Mouse (Mus musculus): Measurements from ENCODE around the gene Acvr1. TPM values are rescaled to one million over a fixed set of nuclear protein-coding genes. Genes with fewer than 3 reads are reported as not detected.

Gene Acvr1
- polyA plus RNA-seq, 1 experiment from 2014 or later: 7.5 TPM

- Histone ChIP-seq H3K36me3 (replicated peaks; ENCODE audit: control insufficient read depth, insufficient read depth) (no peaks in the 10 kb centered on the region), H3K9ac (no peak overlapping the region), H3K4me1 (replicated peaks; ENCODE audit: control insufficient read depth, insufficient read depth, low read length) (peaks cover 13% of the 10 kb centered on the region), H3K27me3 (ENCODE audit: control insufficient read depth, insufficient read depth, low read length) (peaks cover 31% of the 10 kb centered on the region), H3K4me2 (replicated peaks) (no peak overlapping the region), H3K27ac (no peak overlapping the region), H3K4me3 (replicated peaks; ENCODE audit: low read length) (no peak overlapping the region), H3K9me3 (ENCODE audit: control insufficient read depth, low read length) (no peaks in the 10 kb centered on the region)
- ATAC-seq (ENCODE audit: low FRiP score): no peak
- 90% methylated on average over 3 of the region's 3 CpGs for WGBS
- no peak for DNase-seq (ENCODE audit: low spot score)
Observed at GRCm38 (mm10) chr2:58354389-58354788, 212.6 kb downstream of the Acvr1 start.

- Histone ChIP-seq H3K9ac (no peak overlapping the region), H3K4me2 (replicated peaks) (no peak overlapping the region), H3K27me3 (ENCODE audit: control insufficient read depth, insufficient read depth, low read length) (peaks cover 26% of the 10 kb centered on the region), H3K4me1 (replicated peaks; ENCODE audit: control insufficient read depth, insufficient read depth, low read length) (peaks cover 12% of the 10 kb centered on the region), H3K4me3 (replicated peaks; ENCODE audit: low read length) (no peak overlapping the region), H3K27ac (no peak overlapping the region), H3K36me3 (replicated peaks; ENCODE audit: control insufficient read depth, insufficient read depth) (no peaks in the 10 kb centered on the region), H3K9me3 (ENCODE audit: control insufficient read depth, low read length) (no peaks in the 10 kb centered on the region)
- WGBS: 74% methylated on average over 5 of the region's 5 CpGs
- no peak for DNase-seq (ENCODE audit: low spot score)
- ATAC-seq (ENCODE audit: low FRiP score): no peak
Observed at GRCm38 (mm10) chr2:58352846-58353245, 214.1 kb downstream of the Acvr1 start.

DNA sequence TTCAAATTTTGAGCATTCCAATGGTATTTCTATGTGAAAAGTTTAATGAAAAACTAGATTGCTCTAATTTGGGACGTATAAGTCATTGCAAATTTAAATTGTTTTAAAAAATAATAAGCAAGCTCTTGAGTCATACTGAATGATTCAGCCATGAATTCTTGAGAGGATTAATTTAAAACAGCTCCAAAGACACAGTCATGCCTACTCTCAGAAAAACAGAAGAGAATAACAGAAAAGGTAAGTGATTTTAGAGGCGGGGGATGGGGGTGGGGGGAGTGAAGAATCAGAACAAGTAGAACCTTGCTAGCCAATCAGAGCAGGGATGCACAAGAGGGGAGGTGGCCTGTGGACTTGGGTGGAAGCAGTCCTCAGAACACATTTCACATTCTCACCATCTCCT, 216.3 kb downstream of the Acvr1 start:
- H3K36me3 ChIP-seq (replicated peaks; ENCODE audit: control insufficient read depth, insufficient read depth): no peaks in the 10 kb centered on the region
- no peak overlapping the region for H3K27ac ChIP-seq
- ATAC-seq (ENCODE audit: low FRiP score) (no peak), DNase-seq (ENCODE audit: low spot score) (no peak)
- WGBS: 85% methylated on average over 2 of the region's 2 CpGs
- no peak overlapping the region for H3K4me2 ChIP-seq (replicated peaks)
- no peaks in the 10 kb centered on the region for H3K9me3 ChIP-seq (ENCODE audit: control insufficient read depth, low read length)
- no peak overlapping the region for H3K9ac ChIP-seq
- no peaks in the 10 kb centered on the region for H3K4me1 ChIP-seq (replicated peaks; ENCODE audit: control insufficient read depth, insufficient read depth, low read length)
- H3K4me3 ChIP-seq (replicated peaks; ENCODE audit: low read length): no peak overlapping the region
- H3K27me3 ChIP-seq (ENCODE audit: control insufficient read depth, insufficient read depth, low read length): peaks cover 10% of the 10 kb centered on the region; the same call in 1 of the 2 replicates

Other genes with a start within 250 kb of the Acvr1 start
- 0.58 and 0.63 TPM in 2 replicates for gene Acvr1c, start 209.3 kb downstream of the Acvr1 start, polyA plus RNA-seq (2014; fragmentation: Nextera tagmentation; extraction: Ambion mirVana)
- not detected in 2 replicates for gene Gm17409, start 97.0 kb downstream of the Acvr1 start, polyA plus RNA-seq (2014; fragmentation: Nextera tagmentation; extraction: Ambion mirVana)
- 16.1 and 17.5 TPM in 2 replicates for gene Upp2, start 141 bp upstream of the Acvr1 start, polyA plus RNA-seq (2014; fragmentation: Nextera tagmentation; extraction: Ambion mirVana)